Mouse (Mus musculus) heart, embryonic 16.5 days (tissue): ENCODE data around the gene Creb3l1. TPM values are rescaled to one million over a fixed set of nuclear protein-coding genes. Genes with fewer than 3 reads are reported as not detected.

Experiments
- ATAC-seq: fragments of 200-750 bp; cut with Nextera tagmentation; replicated peaks from 2 replicates; pipeline ENCODE4 v1.8.0; 2017; ENCODE audit warnings: moderate number of reproducible peaks; ENCODE audit not compliant: insufficient read depth, low FRiP score; ENCODE audit errors: extremely low read depth
- H3K27ac ChIP-seq: fragments of 300-500 bp; sonication (generic); 2 replicates; pipeline ENCODE4 v1.5.1; 2014; ENCODE audit warnings: mild to moderate bottlenecking, low read length, control low read depth, moderate library complexity
- H3K27me3 ChIP-seq: fragments of 300-500 bp; sonication (generic); 2 replicates; pipeline ENCODE4 v1.6.1; 2014; ENCODE audit warnings: low read length, mixed read lengths; ENCODE audit not compliant: control insufficient read depth, insufficient read depth
- H3K36me3 ChIP-seq: fragments of 300-500 bp; sonication (generic); 2 replicates; pipeline ENCODE4 v1.6.1; 2014; ENCODE audit not compliant: control insufficient read depth, insufficient read depth
- H3K4me1 ChIP-seq: fragments of 300-500 bp; sonication (generic); 2 replicates; pipeline ENCODE4 v1.6.1; 2014; ENCODE audit warnings: low read length, mixed read lengths; ENCODE audit not compliant: control insufficient read depth, insufficient read depth
- H3K4me2 ChIP-seq: fragments of 300-500 bp; sonication (generic); 2 replicates; pipeline ENCODE4 v1.6.1; 2014; ENCODE audit warnings: low read depth, mild to moderate bottlenecking, control low read depth, low read length
- H3K4me3 ChIP-seq: fragments of 300-500 bp; sonication (generic); 2 replicates; pipeline ENCODE4 v1.5.1; 2014; ENCODE audit warnings: mild to moderate bottlenecking, control low read depth, low read length
- H3K9ac ChIP-seq: fragments of 300-500 bp; sonication (generic); 2 replicates; pipeline ENCODE4 v1.6.1; 2014; ENCODE audit warnings: low read length, control low read depth
- H3K9me3 ChIP-seq: fragments of 300-500 bp; sonication (generic); replicated peaks from 2 replicates; pipeline ENCODE4 v1.6.1; 2016; ENCODE audit warnings: low read length; ENCODE audit not compliant: control insufficient read depth
- WGBS: fragments of 180-500 bp; shearing (Covaris S2); extraction: QIAGEN DNeasy Blood & Tissue Kit; methylation state at CpG from one replicate; pipeline ENCODE4 v1.1.7; 2014; 5-methylcytosine and 5-hydroxymethylcytosine counted together
- microRNA-seq: library from miRNA; unstranded; fragments of <30 nt; microRNA quantifications from one replicate; pipeline ENCODE4, GENCODE M21; 2017
- polyA plus RNA-seq: library from polyadenylated mRNA; unstranded; fragments of >200 nt; fragmentation: Nextera tagmentation; extraction: Ambion mirVana; gene quantifications from 2 replicates; pipeline ENCODE4 v1.2.1, GENCODE M21; 2015

Creb3l1 gene
- polyA plus RNA-seq, 1 experiment from 2014 or later: 8.4 TPM

DNA sequence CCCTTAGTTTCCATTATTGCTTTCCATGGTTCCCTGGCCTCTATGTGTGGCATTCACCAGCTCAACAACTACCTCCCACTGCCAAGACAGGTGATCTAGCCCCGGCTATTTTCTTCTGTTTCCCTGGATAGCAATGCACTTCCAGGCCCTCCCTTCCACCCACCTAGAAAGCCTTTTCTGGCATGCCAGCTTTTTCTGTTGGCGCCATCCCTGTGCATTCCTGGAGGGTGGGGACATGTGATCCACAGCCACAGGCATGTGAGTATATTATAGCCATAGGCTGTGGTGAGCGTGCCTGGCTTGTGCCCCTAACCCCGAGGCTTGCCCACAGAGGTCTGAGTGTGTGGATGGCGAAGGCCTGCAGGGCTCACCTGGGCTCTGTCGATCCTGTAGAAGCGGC is 88.1 kb downstream of the Creb3l1 start:
- Histone ChIP-seq H3K27me3 (no peaks in the 10 kb centered on the region), H3K27ac (no peak overlapping the region), H3K4me3 (no peak overlapping the region), H3K4me2 (no peak overlapping the region), H3K4me1 (peaks cover 14% of the 10 kb centered on the region), H3K36me3 (peaks cover 63% of the 10 kb centered on the region), H3K9ac (no peak overlapping the region), H3K9me3 (no peaks in the 10 kb centered on the region)
- ATAC-seq: no peak
- 90% methylated on average over 7 of the region's 7 CpGs for WGBS

DNA sequence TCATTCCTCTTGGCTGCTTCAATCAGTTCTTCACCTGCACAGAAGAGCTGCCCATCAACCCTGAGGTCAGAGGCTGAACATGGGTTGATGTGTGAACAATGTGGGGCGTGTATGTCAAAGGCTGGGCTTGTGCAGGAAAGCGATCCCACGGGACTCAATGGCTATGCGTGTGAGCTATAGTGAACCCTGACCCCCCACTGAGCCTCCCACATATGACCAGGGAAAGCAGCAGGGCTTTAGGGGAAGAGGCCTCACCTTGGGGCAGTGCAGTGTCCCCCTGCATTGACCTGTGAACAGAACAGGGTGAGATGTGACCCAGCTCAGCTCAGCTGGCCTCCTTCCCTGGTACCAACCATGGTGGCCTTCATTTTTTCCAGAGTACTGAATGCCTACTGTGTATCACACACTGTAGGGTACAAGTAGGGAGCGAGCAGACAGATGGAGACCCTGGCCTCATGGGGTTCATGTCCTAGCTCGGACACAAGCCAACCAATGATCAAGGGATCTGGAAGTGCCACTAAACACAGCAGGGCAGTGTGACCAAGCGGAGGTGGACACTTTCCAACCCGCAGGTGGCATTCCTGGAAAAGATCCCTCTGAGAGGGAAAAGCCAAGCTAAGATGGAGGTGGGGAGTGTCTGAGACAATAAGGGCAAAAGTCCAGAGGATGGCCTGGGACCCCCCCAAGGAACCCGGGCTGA is 89.3 kb downstream of the Creb3l1 start:
- no peaks in the 10 kb centered on the region for H3K9me3 ChIP-seq
- no peak overlapping the region for H3K4me3 ChIP-seq
- 81% methylated on average over 9 of the region's 9 CpGs for WGBS
- no peak overlapping the region for H3K27ac ChIP-seq
- no peaks in the 10 kb centered on the region for H3K27me3 ChIP-seq
- H3K9ac ChIP-seq: no peak overlapping the region
- peaks cover 23% of the 10 kb centered on the region for H3K4me1 ChIP-seq
- no peak overlapping the region for H3K4me2 ChIP-seq
- ATAC-seq: no peak
- peaks cover 55% of the 10 kb centered on the region for H3K36me3 ChIP-seq

GRCm38 (mm10) chr2:91934016-91934415 is 90.3 kb downstream of the Creb3l1 start:
- H3K4me2 ChIP-seq: no peak overlapping the region
- no peaks in the 10 kb centered on the region for H3K27me3 ChIP-seq
- ATAC-seq: no peak
- no peak overlapping the region for H3K27ac ChIP-seq
- H3K9ac ChIP-seq: no peak overlapping the region
- H3K4me3 ChIP-seq: no peak overlapping the region
- H3K4me1 ChIP-seq: peaks cover 25% of the 10 kb centered on the region
- H3K9me3 ChIP-seq: no peaks in the 10 kb centered on the region
- peaks cover 45% of the 10 kb centered on the region for H3K36me3 ChIP-seq
- WGBS: 40% methylated on average over 8 of the region's 8 CpGs

GRCm38 (mm10) chr2:91933471-91933870 is 90.8 kb downstream of the Creb3l1 start:
- 58% methylated on average over 9 of the region's 9 CpGs for WGBS
- H3K4me1 ChIP-seq: peaks cover 25% of the 10 kb centered on the region
- no peak for ATAC-seq
- H3K9ac ChIP-seq: no peak overlapping the region
- no peak overlapping the region for H3K4me2 ChIP-seq
- H3K9me3 ChIP-seq: no peaks in the 10 kb centered on the region
- no peaks in the 10 kb centered on the region for H3K27me3 ChIP-seq
- H3K36me3 ChIP-seq: peaks cover 40% of the 10 kb centered on the region
- no peak overlapping the region for H3K4me3 ChIP-seq
- H3K27ac ChIP-seq: no peak overlapping the region

DNA sequence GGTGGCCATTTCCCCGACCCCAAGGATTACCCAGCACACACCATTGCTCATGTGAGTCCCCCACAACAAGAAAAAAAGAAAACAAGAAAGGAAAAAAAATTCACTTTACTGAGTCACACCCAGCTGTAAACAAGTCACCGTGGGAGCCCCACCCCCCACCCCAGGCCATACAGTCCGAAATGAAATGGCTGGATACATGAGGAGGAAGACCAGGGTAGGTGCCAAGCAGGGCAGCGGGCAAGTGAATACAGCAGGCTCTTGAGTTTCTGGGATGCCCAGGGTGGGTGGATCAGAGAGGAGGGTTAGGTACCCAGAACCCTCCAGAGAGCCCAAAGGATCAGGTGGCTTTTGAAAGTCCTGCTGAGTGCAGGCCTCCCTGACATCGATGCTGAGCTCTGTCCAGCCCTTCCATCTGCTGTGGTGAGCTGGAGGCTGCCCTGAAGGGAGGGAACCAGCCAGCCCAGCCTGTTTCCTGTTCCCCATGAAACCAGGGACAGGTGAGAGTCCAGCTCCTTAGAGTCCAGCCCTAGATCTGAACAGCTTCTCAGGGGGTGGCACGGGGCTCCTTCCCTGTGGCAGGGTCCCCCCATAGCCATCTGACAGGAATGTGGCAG is 91.5 kb downstream of the Creb3l1 start:
- no peak for ATAC-seq
- H3K4me2 ChIP-seq: peak overlapping the region; percentile 80
- WGBS: 18% methylated on average over 6 of the region's 6 CpGs
- H3K27ac ChIP-seq: no peak overlapping the region
- peaks cover 25% of the 10 kb centered on the region for H3K4me1 ChIP-seq
- H3K4me3 ChIP-seq: no peak overlapping the region
- H3K27me3 ChIP-seq: no peaks in the 10 kb centered on the region
- H3K36me3 ChIP-seq: peaks cover 34% of the 10 kb centered on the region
- H3K9me3 ChIP-seq: no peaks in the 10 kb centered on the region
- H3K9ac ChIP-seq: 0 out of 2 replicates have a peak overlapping the region, but pooled peaks have one; percentile 24

Small RNA genes within 50 kb of the gene (microRNA-seq; reads per million reads assigned to microRNA genes)
- not detected for gene Mir6999

Other genes with a start within 250 kb of the Creb3l1 start
- not detected in 2 replicates for gene Chrm4, start 97.3 kb downstream of the Creb3l1 start, polyA plus RNA-seq
- gene Mdk, start 92.2 kb downstream of the Creb3l1 start, polyA plus RNA-seq: 211 and 253 TPM in 2 replicates
- gene Gm9821, start 78.8 kb downstream of the Creb3l1 start, polyA plus RNA-seq: 2.1 and 2.7 TPM in 2 replicates
- 43.1 and 46.8 TPM in 2 replicates for gene Dgkz, start 48.6 kb downstream of the Creb3l1 start, polyA plus RNA-seq
- gene Phf21a, start 68.6 kb upstream of the Creb3l1 start, polyA plus RNA-seq: 17.1 TPM in 2 replicates